Mouse (Mus musculus) cerebellum, postnatal 25 days (tissue): ENCODE measurements at regions not wholly inside any gene's neighbourhood (a gene's known extent, or its start where the extent isn't known, plus 50 kb on each side); places are given as distances from the start of the nearest gene placed in this dataset.
A peak's percentile ranks its signal among the peaks of the same experiment; 100 is the strongest.

ENCODE experiments used
- DNase-seq, 2 experiments: peaks; one replicate each; pipeline ENCODE4 v3.0.0; 2021; ENCODE audit warnings: mixed read lengths in 2 of 2

GRCm38 (mm10) chr10:105704472-105705235 is 130.4 kb upstream of the Tmtc2 start:
- DNase-seq: peak; percentile 13 to 39

DNA sequence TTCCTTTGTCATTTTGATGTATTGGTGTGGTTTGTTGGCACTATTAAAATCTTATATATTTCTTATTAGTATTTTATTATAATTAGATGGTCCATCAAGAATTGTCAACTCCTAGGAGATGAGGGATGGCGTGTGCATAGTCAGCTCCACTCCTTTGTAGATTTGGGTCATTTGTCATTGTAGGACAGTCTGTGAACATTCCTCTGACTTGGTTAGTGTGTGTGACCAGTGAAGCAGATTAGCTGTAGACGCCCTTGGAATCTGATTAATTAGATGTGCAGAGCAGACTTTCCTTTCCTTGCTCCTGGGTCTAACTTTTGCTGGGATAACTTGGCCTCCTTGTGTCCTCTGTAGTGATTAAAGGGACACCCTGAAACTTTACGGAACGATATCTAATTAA is 118.9 kb upstream of the Tmtc2 start:
- no peak for DNase-seq

DNA sequence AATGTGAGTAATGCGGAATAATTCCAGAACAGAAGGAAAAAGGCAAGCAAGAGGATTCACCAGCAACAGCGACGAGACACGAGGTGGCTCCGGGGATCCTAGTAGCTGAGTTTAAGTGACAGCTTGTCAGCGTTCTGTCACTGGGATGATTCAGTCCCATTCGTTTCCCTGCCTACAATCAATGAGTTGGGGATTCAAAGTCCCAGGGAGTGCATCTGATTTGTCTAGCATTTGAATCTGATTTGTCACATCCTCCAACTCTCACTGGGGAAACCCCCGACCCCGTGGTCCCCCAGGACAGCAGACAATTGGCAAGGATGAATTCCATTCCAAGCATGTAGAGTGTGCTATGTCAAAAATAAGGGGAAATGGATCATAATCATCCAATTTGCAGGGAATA is 115.1 kb upstream of the Tmtc2 start:
- no peak for DNase-seq

DNA sequence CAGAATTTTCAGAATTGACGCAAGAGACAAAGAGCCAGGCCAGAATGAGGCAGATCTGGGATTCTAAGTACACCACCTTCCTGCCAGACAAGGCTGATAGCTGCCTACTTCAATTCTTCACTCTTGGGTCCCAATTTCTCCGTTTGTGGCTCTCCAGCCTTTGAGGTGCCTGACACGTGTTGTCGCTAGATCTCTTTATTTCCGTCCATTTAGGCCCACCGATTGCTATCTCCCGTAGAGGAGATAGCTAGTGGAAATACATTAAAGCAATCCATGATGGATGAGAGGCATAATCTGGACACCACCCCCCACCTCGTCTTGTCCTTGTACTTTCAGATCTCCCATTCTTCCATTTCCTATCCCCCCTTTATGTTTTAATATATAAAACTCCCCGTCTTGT is 114.6 kb upstream of the Tmtc2 start:
- DNase-seq: no peak

GRCm38 (mm10) chr10:105686876-105687275 is 112.6 kb upstream of the Tmtc2 start:
- peak in 1 of 2 experiments; percentile 8 for DNase-seq

GRCm38 (mm10) chr10:105679598-105679997 is 105.3 kb upstream of the Tmtc2 start:
- DNase-seq: no peak

DNA sequence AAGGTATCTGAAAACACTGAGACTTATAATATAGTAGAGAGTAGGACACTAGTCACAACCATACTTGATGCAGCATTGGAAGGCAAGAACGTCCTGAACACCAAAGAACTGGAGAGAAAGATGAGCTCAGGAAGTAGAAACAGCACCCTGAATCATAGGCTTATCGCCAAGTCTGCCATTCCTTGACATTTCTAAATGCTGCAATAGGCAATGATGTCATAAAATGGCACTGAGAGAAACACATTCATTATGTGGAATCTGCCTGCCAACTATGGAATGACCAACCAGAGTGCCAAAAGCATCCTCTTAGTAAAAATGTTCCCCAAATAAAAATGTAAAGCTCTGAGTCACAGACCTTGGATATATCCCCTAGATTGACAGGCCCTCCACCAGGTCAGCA is 92.7 kb upstream of the Tmtc2 start:
- DNase-seq: peak in 1 of 2 experiments; percentile 24

DNA sequence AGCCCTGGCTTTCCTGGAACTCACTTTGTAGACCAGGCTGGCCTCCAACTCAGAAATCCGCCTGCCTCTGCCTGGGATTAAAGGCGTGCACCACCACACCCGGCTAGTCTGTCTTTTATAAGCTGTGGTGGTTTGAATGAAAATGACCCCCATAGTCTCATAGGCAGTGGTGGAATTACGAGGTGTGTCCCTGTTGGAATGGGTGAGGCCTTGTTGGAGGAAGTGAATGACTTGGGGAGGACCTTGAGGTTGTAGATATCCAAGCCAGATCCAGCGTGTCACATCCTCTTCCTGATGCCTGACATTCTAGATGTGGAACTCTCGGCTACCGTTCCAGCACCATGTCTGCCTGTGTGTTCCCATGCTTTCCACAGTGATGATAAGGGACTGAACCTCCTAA is 86.5 kb upstream of the Tmtc2 start:
- DNase-seq: no peak

GRCm38 (mm10) chr10:105656788-105657187 is 82.5 kb upstream of the Tmtc2 start:
- DNase-seq: no peak

DNA sequence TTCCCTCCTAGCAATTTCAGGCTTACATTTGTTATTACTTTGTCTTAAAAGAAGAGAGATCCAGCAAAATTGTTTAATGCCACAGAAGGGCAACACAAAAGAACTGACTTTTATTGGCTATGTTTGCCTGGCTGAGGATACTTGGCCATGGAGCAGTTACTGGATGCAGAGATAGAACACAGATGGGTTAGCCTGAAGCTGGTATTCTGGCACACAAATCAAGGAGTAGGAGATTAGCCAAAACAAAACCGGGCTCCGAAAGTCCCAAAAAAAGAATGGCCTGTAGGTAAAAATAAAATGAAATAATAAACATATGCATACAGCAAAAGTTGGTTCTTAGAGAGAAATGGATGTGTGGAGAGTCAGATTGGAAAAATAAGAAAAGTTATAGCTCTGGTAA is 78.2 kb upstream of the Tmtc2 start:
- DNase-seq: peak; percentile 33 to 55

- peak; percentile 19 to 29 for DNase-seq
These were observed 64.8 kb upstream of the Tmtc2 start for GRCm38 (mm10) chr10:105639011-105639451.

DNA sequence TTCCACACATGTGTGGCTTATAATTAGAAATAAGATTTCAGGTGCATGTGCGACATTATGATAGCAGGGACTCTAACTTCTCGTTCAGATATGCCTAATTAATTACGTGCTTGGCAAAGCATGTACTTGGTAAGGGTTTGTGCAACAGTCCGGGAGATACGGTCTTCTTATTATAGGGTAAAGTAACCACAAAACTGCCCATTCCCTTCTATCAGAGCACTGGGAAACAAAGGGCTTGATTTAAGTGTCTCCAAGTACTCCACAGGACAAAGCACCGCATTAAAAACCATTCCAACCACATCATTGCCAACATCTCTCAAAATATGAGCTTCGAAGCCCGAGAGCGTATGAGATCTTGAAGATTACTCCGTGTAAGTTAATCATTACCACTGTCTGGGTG is 64.2 kb upstream of the Tmtc2 start:
- no peak for DNase-seq

GRCm38 (mm10) chr10:105626842-105627241 is 52.6 kb upstream of the Tmtc2 start:
- no peak for DNase-seq

DNA sequence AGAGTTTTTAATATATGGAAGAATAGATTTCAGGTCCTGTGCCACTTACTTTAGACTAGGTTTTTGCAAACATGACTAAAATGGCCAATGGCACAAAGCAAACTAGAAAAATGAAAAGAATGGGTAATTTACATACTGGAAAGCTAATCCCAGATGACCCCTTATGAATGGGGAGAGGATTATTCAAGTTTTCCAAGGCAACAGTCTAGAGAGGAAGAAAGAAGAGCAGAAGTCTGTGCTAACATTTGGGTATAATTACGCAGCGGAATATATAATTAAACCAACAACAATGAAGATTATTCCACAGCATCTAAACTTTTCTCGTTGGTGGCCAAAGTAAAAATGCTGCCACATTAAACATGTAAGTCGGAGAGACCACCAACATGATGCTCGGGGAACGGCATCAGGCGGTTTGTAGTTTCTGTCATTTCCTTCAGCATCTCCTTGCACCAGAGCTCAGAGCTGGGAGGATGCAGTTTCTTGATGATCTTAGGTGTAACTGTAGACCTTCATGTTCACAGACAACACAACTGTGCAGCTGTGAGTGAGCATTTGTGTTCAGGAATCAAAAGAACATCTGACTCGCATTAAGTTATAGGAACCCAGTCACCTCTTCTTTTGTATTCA is 51.2 kb upstream of the Tmtc2 start:
- no peak for DNase-seq
